ENCODE assay signal across 26 mouse cellular contexts in the genomic region with DNA sequence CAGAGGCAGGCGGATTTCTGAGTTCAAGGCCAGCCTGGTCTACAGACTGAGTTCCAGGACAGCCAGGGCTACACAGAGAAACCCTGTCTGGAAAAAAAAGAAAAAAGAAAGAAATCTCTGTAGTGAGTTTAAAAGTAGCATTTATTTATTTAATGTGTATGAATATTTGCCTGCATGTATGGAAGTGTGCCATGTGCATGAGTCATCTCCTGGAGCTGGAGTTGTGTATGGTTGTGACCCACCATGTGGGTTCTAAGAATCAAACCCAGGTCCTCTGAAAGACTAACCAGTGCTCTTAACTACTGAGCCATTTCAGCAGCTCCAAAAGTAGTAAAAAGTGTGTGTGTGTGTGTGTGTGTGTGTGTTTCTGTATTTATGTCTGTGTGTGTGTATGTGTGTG.
"Had no signal": no experiment of that assay in that cellular context is flagged by ENCODE, and none has a peak within 500 bp of the region (broad histone marks: within the 10 kb centered on the region; RNA-seq: fewer than 3 reads in every experiment).

No protein-coding gene starts in this region.

- ATAC-seq: forebrain, embryonic 13.5 days; forebrain, embryonic 14.5 days; forebrain, embryonic 15.5 days; forebrain, embryonic 16.5 days; forebrain, postnatal 0 days had no signal

- H3K9me3 ChIP-seq: embryonic facial prominence, embryonic 12.5 days; embryonic facial prominence, embryonic 15.5 days; forebrain, embryonic 12.5 days; forebrain, embryonic 13.5 days; forebrain, embryonic 15.5 days had no signal

- H3K4me3 ChIP-seq: embryonic facial prominence, embryonic 10.5 days; embryonic facial prominence, embryonic 12.5 days; embryonic facial prominence, embryonic 13.5 days; embryonic facial prominence, embryonic 15.5 days; erythroblast, embryonic 14.5 days; forebrain, embryonic 10.5 days; forebrain, embryonic 12.5 days; forebrain, embryonic 13.5 days; forebrain, embryonic 15.5 days; gastrocnemius, adult 2 months; heart, adult 2 months had no signal

- H3K9ac ChIP-seq: embryonic facial prominence, embryonic 12.5 days; embryonic facial prominence, embryonic 13.5 days; embryonic facial prominence, embryonic 15.5 days; forebrain, embryonic 12.5 days; forebrain, embryonic 13.5 days; forebrain, embryonic 15.5 days; forebrain, postnatal 0 days had no signal

- DNase-seq: cerebellum, adult 9-11 months; cerebellum, postnatal 10 days; cerebellum, postnatal 14 days; cerebellum, postnatal 25 days; cerebellum, postnatal 36 days; embryo, embryonic 11 days; forebrain, postnatal 0 days; gastrocnemius, adult 2 months; gastrocnemius, postnatal 10 days; gastrocnemius, postnatal 14 days; gastrocnemius, postnatal 25 days; gastrocnemius, postnatal 36 days; heart, adult 11 months; heart, adult 18-20 months; heart, adult 2 months had no signal

- H3K4me2 ChIP-seq: embryonic facial prominence, embryonic 12.5 days; embryonic facial prominence, embryonic 13.5 days; embryonic facial prominence, embryonic 15.5 days; forebrain, embryonic 12.5 days; forebrain, embryonic 13.5 days; forebrain, embryonic 15.5 days had no signal

- H3K4me1 ChIP-seq: embryonic facial prominence, embryonic 10.5 days; embryonic facial prominence, embryonic 12.5 days; embryonic facial prominence, embryonic 13.5 days; embryonic facial prominence, embryonic 15.5 days; forebrain, embryonic 10.5 days; forebrain, embryonic 12.5 days; forebrain, embryonic 13.5 days; forebrain, embryonic 15.5 days had no signal

- H3K27me3 ChIP-seq: embryonic facial prominence, embryonic 12.5 days; embryonic facial prominence, embryonic 13.5 days; embryonic facial prominence, embryonic 15.5 days; forebrain, embryonic 12.5 days; forebrain, embryonic 13.5 days; forebrain, embryonic 15.5 days had no signal

- H3K27ac ChIP-seq: embryonic facial prominence, embryonic 10.5 days; embryonic facial prominence, embryonic 12.5 days; embryonic facial prominence, embryonic 13.5 days; embryonic facial prominence, embryonic 15.5 days; forebrain, embryonic 10.5 days; forebrain, embryonic 12.5 days; forebrain, embryonic 13.5 days; forebrain, embryonic 15.5 days; gastrocnemius, adult 2 months; heart, adult 2 months had no signal
